Mouse (Mus musculus) retina, postnatal 7 days (tissue): Measurements from ENCODE around the gene She.

Experiments used
- DNase-seq: peaks from one replicate; pipeline ENCODE4 v3.0.0-alpha.2; 2012; ENCODE audit warnings: low read depth, low spot score

The She gene

DNA sequence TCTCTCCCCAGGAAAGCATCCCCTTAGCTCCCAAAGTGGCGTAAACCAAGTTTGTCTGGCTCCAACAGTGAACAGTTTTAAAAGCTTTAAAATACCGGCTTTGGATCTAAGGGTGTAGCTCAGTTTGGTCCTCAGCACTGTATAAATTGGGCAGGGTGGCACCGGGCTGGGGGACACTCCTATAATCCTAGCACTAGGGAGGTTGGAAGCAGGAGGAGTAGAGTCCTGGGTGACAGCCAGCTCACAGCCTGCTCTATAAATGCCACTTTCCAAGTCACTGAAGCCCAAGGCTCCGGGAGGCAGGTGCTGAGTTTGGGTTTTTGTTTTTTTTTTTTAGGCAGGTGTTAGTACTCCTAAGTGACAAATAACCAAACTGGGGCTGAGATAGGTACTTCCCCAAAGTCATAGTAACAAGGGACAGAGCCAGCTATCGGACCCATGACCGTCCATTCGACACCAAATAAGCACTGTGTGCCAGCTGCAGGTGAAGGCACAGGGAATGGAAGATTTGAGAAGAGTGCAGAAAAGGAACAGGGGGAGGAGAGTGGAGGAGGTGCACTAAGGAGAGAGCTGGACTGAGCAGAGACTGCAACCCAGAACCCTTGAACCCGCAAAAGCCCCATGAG is 51.5 kb downstream of the She start:
- DNase-seq = no peak

DNA sequence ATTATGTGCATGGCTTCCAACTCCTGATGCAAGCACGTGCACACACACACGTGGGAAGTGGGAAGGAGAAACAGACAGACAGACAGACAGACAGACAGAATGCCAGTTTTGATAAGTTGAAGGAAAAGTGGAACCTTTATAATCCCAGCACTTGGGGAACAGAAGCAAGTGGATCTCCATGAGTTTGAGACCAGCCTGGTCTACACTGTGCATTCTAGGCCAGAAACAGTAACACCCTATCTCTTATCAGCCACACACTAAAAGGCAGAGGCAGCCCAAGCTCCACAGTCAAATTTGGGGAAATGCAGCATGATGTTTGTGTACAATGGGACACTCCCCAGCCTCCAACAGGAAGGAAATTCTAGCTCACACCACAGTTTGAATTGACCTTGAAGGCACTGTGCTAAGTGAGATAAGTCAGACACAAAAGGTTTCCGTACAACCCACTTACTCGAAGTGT is 52.4 kb downstream of the She start:
- DNase-seq = no peak

DNA sequence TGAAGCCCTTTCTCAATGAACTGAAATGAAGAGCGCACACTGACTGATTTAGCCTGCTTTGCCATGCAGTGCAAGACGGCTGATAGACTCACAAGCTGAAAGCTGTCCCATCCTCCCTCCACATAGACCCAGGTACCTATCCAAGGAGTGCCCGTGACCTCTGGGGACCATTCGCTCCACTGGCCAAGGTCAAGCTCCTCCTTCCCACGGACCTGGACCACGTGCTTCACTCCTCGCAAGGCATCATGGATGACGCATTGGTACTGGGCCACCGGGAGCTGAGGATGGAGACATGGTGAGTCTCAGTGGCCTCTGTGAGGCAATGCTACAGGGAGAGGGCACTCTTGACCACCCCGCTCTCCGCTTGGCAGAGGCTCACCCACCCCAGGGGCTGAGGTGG is 54.6 kb downstream of the She start:
- no peak for DNase-seq

DNA sequence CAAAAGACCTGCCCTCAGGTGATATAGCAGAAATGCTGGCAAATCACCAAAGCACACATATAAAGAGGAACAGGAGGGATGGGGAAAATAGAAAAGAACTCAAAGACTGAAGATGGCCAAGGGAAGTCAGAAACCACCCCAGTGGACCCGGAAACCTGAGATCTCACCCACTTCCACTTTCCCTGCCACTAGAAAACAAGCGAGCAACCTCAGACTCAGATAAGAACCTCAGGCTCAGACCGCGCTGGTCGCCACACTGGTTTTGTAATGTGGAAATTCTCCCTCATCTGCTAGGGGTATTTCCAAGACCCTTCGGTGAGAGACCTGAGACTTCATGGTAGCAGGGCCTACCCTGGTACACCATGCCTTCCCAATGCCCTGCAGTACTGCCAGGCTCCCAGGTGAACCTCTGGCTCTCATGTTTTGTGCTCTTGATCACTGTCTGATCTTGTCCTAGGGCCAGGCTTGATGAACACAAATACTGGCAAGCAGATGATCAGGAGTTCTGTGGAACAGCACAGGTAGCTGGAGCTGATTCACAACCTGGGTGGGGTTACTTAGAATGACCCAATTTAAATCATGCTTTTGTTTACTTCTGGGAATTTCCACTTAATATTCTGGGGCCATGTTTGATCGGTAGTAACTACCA is 56.5 kb downstream of the She start:
- no peak for DNase-seq

DNA sequence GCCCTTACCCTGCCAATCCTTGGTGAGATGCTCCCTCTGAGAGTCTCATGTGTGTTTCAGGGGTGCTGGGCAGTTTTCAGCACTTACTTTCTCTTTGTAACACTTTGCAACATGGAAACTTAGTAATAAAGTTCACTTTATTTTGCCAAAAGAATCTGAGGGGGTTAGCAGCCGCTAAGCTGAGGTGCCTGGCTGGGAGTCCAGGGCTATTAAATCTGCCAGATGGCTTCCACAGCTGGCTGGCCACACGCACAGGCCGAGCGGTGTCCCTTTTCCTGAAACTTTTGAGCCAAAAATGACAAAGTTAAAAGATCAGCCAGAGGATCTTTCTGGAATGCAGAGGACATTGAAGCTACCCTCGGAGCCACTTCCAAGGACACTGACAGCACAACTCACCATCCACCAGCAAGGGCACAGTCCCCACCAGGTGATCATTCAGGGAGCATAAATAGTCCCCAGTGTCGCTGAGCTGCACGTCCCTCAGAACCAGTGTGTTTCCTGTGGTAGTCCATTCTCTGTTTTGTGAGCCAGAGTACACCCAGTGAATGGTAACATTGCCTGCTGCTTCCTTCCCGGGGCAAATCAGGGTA is 58.8 kb downstream of the She start:
- no peak for DNase-seq

DNA sequence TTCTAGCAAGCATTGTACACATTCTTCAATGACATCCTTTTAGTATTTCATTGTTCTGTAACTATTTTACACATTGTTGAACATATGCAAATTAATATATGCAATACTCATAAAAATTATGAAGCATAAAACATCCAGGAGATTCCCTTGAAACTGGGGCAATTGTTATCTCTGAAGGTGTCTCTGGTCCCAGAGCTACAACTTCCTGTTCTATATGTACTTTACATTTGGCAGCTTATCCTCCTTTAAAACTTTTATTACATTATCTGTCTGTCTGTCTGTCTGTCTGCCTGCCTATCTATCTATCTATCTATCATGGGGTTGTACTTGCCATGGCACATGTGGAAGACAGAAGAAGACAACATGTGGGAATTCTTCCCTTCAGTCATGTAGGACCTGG is 60.5 kb downstream of the She start:
- no peak for DNase-seq

DNA sequence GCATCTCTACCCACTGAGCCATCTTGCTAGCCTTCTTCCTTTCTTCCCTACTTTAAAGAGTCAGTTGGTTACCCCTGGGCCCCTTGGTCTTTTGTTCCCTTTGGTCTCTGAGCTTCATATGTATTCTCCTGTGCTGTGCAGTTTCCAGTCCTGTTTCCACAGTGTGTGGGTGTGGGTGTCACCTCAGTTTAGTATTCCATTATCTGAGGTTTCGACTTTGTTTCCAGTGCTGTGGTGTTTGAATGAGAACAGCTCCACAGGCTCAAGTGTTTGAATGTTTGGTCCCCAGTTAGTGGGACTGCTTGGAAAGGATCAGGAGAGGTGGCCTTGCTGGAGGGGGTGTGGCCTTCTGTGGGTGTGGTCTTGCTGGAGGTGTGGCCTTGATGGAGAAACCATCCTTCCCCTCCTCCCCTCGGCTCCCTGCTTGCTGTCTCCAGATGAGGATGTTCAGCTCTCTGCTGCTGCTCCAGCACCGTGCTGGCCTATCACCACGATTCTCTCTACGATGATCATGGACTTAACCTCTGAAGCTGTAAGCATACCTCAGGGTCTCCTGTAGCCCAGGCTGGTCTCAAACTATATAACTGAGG is 61.4 kb downstream of the She start:
- no peak for DNase-seq

DNA sequence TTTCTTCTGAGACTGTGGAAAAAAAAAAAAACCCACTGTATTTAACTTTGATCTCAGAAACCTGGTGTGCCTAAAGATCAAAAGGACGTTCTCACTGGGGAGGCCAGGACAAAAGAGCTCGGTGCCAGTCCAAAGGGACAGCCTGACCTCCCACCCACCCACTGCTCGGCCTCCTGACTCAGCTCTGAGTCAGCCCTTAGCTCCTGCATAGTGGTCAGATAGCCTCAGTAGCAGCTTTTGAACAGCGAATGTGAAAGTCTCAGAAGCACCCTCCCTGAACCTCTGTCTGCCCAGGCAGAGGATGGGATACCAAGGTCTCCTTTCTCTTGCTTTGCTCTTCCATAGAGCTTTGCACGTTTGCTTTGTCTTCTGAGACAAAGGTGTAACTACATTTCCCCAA is 65.4 kb downstream of the She start:
- no peak for DNase-seq

DNA sequence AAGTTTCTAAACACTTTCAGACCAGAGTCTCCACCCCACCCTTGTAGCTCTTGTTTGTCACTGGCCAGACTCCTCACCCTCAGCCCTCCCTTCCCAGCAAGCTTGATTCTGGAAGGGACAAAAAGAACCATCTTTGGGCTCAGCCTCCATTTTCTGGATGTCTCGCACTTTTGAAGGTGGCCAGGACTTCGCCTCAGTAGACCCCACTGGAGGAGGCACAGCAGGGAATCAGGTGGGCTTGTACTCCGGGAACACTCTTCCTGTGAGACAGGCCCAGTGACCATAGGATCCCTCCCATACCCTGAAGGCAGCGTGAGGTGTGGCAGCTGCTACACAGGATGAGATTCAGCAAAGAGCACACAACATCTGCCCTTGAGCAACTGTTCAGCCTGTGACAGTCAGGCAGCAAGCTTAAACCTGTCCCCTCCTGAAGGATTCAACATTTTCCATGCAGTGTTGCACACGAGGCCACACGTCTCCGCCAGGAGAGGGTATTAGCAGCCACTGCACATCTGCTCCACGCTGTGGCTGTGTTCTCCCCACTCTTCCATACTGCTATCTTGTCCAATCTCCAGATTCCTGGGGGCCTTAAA is 66.1 kb downstream of the She start:
- DNase-seq = no peak

DNA sequence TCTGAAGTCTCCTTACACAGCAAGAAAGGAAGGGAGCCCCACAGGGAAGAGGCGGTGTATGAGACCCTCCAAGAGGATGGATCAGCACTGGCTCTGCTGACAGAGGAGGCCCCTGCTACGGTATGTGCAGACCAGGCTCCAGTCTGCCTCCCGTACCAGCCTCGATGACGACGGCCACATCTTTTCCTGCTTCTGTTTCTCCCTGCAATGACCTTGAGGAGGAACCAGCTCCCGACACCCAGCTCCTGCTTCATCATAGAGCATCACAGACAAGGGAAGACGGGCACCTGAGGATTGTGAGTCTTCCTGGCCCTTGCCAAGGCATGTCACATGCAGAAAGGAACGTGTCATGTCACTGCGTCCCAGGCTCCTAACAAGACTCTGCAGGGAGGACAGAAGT is 66.8 kb downstream of the She start:
- DNase-seq = no peak

DNA sequence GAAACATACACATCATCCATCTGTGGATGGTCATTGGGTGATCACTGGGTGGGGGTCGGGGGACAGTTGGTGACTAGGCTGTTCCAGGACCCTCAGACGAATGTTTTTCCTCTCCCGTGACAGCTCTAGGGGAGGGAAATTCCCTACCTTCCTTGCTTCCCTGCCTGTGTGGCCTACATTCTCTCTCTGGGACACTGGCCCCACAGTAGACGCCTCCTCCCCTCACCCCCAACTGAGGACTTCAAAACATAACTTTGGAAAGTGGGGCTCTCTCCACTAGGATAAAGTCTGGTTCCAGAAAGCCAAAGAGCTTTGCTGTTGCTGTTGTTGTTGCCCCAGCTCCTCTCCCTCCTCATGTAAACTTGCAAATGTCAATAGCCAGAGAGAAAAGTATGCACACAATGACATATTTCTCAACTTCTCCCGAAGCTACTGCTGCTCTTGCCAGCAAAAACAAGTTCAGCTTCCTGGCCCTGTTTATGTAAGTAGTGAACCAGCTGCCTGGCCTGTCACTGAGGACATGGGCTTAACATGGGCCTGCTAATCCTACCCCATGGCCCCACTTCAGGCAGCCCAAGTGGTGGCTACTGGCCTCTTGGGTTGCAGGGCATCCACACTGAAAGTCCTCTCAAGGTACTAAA is 67.8 kb downstream of the She start:
- no peak for DNase-seq

DNA sequence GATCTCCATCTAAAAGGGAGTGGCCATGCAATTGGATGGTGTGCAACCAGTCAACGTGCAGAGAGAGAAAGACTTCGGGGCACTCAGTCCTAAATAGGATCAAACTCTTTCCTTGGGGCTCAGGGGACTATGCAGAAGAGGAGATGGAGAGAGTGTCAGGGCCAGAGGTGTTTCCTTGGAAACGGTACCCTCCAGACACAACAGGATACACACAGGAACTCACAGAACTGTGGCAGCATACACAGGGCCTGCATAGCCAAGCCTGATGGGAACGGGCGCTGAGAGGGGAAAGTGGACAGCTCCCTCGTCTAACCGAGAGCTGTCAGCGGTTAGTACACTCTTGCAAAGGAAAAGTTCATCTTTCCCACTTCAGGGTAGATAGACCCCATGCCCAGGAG is 68.3 kb downstream of the She start:
- DNase-seq = no peak

DNA sequence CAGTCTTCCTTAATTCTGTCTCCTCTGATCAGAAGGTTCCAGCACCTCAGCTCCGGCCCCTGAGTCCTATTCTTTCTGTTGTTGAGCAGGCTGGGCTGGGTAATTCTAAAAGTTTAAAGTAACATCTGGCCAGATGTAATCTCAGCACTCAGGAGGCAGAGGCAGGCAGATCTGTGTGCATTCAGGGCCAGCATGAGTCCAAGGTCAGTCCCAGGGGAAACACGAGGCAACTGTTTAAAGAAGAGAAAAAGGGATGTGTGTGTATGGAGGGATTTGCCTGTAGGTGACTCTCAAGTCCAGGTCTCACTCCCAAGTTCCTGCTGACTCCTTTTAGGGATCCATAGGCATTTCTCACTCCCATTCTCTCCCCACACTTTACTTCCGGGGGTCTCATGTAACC is 76.7 kb downstream of the She start:
- DNase-seq = no peak
